Mouse (Mus musculus) embryonic fibroblast, embryonic 13.5 days (primary cell): ENCODE data around the gene Mat2a.

Experiments used
- CTCF ChIP-seq: IDR thresholded peaks from 2 replicates; pipeline ENCODE4 v1.5.1; 2011; ENCODE audit warnings: mild to moderate bottlenecking, control low read depth, low read length, moderate library complexity, borderline replicate concordance; ENCODE audit not compliant: insufficient read depth
- POLR2A ChIP-seq: IDR thresholded peaks from 2 replicates; pipeline ENCODE4 v1.6.1; 2011; ENCODE audit warnings: low read depth, mild to moderate bottlenecking, control low read depth, low read length, moderate library complexity

DNA sequence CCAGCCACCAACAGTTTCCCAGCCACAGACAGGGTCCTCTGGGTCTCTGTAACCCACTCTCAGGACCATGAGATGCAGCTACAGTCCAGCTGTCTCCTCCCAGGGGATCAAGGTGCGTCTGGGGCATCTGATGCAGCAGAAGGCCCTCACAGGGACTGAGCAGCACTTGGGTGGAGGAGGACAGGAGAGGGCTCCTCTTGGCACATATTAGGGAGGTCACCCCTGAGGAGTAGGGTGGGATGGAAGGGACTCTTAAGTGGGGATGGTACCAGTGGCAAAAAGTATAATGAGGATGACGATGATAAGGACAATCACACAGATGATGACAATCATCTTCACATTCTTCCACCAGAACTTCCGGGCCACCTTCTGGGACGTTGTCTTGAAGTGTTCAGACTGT, 54.1 kb downstream of the Mat2a start:
- TF ChIP-seq POLR2A (no peak), CTCF (no peak)
